Mouse (Mus musculus) ES-Bruce4 (cell line): ENCODE data around the gene Edf1. TPM values are rescaled to one million over a fixed set of nuclear protein-coding genes. Genes with fewer than 3 reads are reported as not detected.

Experiments used
- H3K27ac ChIP-seq: 2 replicates; pipeline ENCODE4 v1.5.1; 2012; ENCODE audit warnings: low read length, inconsistent platforms; ENCODE audit not compliant: insufficient read depth
- H3K27me3 ChIP-seq: 2 replicates; pipeline ENCODE4 v1.6.1; 2012; ENCODE audit warnings: mild to moderate bottlenecking, low read length, inconsistent platforms; ENCODE audit not compliant: control insufficient read depth, poor library complexity, insufficient read depth, severe bottlenecking
- H3K36me3 ChIP-seq: 2 replicates; pipeline ENCODE4 v1.6.1; 2012; ENCODE audit warnings: inconsistent platforms, mild to moderate bottlenecking, low read length, moderate library complexity; ENCODE audit not compliant: control insufficient read depth, poor library complexity, insufficient read depth, severe bottlenecking
- H3K4me1 ChIP-seq: one replicate; pipeline ENCODE4 v1.8.1; 2011; ENCODE audit warnings: low read length; ENCODE audit not compliant: control insufficient read depth, insufficient read depth
- H3K4me3 ChIP-seq: 2 replicates; pipeline ENCODE4 v1.5.1; 2011; ENCODE audit warnings: low read depth, mild to moderate bottlenecking, low read length
- H3K9ac ChIP-seq: 2 replicates; pipeline ENCODE4 v1.6.1; 2012; ENCODE audit warnings: low read depth, mild to moderate bottlenecking, inconsistent platforms; ENCODE audit not compliant: poor library complexity, severe bottlenecking
- H3K9me3 ChIP-seq: replicated peaks from 2 replicates; pipeline ENCODE4 v1.6.1; 2012; ENCODE audit warnings: mild to moderate bottlenecking, low read length, inconsistent platforms; ENCODE audit not compliant: control insufficient read depth, poor library complexity, insufficient read depth, severe bottlenecking
- CTCF ChIP-seq: IDR thresholded peaks from one replicate; pipeline ENCODE4 v1.8.1; 2011; ENCODE audit warnings: low read depth, low read length
- EP300 ChIP-seq: IDR thresholded peaks from 2 replicates; pipeline ENCODE4 v1.6.1; 2011; ENCODE audit warnings: low read depth, low read length; ENCODE audit not compliant: insufficient read depth
- POLR2A ChIP-seq: IDR thresholded peaks from one replicate; pipeline ENCODE4 v1.8.1; 2011; ENCODE audit warnings: low read length; ENCODE audit not compliant: insufficient read depth
- polyA plus RNA-seq: library from polyadenylated mRNA; stranded (reverse); fragments of >200 nt; gene quantifications from 2 replicates; pipeline ENCODE4 v1.2.4, GENCODE M21; 2011; ENCODE audit warnings: low read depth; ENCODE audit not compliant: missing spikeins, insufficient read depth, insufficient read length

Gene Edf1
- polyA plus RNA-seq, 1 experiment, result 107 TPM

DNA sequence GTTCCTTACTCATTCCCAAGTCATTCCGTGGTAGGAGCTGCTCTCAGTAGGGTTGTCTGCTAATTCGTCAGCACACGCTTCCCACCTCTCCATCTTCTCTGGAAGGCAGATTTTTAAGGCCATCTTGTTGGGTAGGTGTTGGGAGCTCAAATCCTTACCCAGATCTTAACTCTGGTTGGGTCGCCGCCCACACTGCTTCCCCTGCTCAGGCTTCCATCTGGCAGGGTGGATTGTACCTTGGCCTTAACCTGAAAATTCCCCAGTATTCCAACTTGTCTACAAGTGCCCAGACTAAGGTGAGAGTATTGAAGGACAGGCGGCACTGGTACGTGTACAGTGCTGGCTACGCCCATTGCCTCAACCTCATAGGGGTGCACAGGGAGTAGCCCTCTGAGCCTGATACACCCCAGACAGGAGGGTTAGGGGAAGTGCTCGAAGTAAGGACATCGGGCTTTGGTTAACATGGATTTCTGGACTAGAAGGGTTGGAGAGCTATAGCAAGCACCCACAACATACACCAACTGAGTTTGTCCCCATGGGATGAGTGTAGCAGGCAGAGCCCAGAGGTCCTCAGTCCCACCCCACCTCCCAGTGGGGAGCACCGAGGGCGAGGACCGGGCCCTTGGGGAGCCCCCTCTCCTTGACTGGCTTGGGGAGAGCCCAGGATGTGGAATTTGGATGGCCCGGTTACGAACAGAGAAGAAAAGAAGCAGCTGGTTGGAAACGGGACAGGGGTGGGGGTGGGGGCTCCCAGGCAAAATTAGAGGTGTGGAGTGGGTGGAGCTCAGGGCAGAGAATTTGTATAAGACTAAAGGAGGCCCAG is 18.6 kb downstream of the Edf1 start:
- TF ChIP-seq EP300 (no peak), POLR2A (no peak), CTCF (no peak)

DNA sequence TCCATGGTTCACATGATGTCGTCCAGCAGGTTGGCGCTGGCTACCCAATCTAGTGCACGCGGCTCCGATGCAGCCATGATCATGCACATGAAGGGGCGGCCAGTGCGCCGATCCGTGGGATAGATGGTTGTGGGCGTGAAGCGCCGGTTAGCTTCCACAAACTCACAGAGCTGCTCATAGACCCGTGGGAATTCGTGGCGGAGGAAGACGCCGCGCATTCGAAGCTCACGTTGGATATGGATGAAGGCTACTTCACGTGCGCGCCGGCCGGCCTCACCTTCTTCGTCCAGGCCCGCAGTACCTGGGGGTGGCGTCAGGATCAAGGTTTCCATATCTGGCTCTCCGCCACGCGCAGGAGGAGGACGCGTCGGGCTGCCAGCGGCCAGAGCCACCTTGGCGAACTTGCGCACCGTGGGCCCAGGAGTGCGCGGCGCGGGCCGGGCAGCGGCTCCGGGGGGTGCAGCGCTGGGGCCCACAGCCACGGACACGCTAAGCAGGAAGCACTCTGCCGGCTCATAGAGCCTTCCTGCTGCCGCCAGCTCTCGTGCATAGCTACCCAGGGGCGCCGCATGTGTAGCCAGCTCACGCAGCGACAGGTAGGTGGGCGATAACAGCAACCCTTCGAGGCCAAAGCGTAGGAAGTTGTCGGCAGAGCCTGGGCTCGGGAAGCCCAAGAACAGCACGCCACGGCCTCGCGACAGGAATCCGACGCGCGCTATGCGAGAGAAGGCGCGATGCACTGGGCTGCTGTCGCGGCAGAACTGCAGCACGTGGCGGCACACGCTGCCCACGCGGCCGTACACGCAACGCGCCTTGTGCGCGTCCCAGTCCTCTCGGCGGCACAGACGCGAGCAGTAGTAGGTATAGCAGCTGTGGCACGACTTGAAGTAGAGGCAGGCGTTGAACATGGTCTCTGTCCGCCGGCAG is 19.6 kb downstream of the Edf1 start:
- Histone ChIP-seq H3K27ac (no peak overlapping the region), H3K4me1 (peaks cover 2% of the 10 kb centered on the region), H3K9me3 (no peaks in the 10 kb centered on the region), H3K36me3 (no peaks in the 10 kb centered on the region), H3K4me3 (peak overlapping the region; percentile 1), H3K9ac (no peak overlapping the region), H3K27me3 (peaks cover 5% of the 10 kb centered on the region; the same call in 1 of the 2 replicates)
- TF ChIP-seq POLR2A, result no peak
- no peak for TF ChIP-seq CTCF
- TF ChIP-seq EP300, result no peak

More for the DNA sequence above, 18.6 kb downstream of the Edf1 start:
- peaks cover 2% of the 10 kb centered on the region for H3K4me1 ChIP-seq
- H3K9me3 ChIP-seq, result no peaks in the 10 kb centered on the region
- H3K4me3 ChIP-seq, result no peak overlapping the region
- H3K27me3 ChIP-seq, result peaks cover 5% of the 10 kb centered on the region; the same call in 1 of the 2 replicates
- no peaks in the 10 kb centered on the region for H3K36me3 ChIP-seq
- H3K27ac ChIP-seq, result no peak overlapping the region
- 0 out of 2 replicates have a peak overlapping the region, but pooled peaks have one; percentile 64 for H3K9ac ChIP-seq

DNA sequence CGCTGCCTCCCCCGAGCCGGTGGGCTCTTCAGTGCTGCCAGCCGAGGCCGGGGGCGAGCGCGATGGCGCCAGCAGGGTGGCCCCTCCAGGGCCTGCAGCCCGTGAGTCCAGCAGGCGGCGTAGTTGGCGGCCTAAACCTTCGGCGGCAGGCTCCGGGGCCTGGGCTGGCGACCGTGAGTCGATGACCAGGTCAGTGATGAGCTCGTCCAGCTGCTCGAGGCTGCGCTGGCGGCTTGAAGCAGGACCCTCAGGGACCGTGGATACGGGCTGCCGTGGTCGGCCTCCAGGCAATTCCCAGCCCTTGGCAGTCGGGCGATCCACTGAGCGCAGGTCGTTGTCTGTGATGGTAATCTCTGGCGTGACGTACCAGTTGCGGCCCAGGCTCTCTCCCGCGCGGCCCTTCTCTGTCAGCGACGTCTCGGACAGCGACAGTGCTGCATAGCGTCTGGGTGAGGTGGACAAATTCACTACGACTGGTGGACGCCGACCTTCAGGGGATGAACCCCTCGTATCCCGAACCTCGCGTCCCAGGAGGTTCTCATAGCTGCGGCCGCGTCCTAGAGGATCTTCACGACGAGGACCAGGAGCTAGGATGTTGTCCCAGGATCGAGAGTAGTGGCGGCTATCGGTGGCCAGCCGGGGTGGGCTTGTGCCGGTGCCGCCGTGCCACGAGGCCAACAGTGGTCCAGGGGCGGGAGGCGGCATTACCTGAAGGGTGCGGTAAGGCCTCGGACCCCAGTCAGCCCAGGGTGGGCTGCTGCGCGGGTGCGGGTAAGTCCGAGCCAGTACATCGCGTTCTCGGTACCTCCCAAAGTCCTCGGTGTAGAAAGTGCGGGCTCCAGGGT is 20.5 kb downstream of the Edf1 start:
- Histone ChIP-seq H3K4me3 (peak overlapping the region; percentile 3; the same call in 1 of the 2 replicates), H3K27me3 (peaks cover 5% of the 10 kb centered on the region; the same call in 1 of the 2 replicates), H3K27ac (no peak overlapping the region), H3K9me3 (no peaks in the 10 kb centered on the region), H3K4me1 (peaks cover 2% of the 10 kb centered on the region), H3K9ac (no peak overlapping the region), H3K36me3 (no peaks in the 10 kb centered on the region)
- no peak for TF ChIP-seq POLR2A
- TF ChIP-seq EP300, result no peak
- TF ChIP-seq CTCF, result peak; percentile 13

DNA sequence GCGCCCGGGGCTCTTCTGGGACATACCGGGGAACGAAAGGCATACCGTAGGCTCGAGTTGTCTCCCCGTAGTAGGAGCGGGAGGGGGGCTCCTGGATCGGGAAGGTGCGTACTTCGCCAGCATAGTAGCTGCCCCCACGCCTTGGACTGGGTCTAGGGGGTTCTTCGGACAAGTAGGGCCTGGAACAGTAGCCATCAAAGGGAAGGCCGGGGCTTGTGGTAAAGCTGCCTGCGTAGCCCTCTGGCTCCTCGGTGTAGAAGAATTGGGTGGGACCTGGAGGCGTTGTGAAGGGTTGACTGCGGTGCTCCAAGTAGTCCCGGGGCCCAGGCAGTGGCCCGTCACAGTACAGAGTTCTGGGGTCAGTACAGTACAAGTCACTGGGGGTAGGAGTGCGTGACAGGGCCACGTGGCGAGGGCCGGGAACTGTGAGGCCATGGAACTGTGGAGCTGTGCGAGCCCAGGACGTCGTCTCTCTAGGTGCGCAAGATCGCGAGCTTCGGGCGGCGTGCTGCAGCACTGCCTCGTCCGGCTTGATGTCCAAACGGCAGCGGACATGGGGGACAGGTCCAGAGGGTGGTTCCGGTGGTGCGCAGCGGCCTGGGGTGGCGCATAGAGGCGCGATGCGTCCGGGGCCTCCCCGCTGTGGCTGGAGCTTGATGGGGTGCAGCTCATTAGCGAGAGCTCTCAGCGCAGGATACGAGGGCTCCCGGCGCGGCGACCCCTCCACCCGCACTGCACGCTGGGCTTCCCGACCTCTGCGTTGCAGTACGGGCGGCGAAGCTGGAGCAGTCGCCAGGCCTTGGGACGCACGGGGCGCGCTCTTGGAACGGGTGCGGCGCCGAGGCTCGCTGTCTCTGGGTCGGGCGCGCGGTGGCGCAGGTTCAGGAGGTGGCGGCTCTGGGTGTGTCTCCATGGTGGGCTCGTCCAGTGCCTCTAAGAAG is 21.4 kb downstream of the Edf1 start:
- H3K27me3 ChIP-seq, result peaks cover 5% of the 10 kb centered on the region; the same call in 1 of the 2 replicates
- no peak overlapping the region for H3K27ac ChIP-seq
- TF ChIP-seq EP300 (no peak), CTCF (no peak), POLR2A (no peak)
- H3K4me3 ChIP-seq, result peak overlapping the region; percentile 24
- peaks cover 2% of the 10 kb centered on the region for H3K4me1 ChIP-seq
- H3K36me3 ChIP-seq, result no peaks in the 10 kb centered on the region
- no peaks in the 10 kb centered on the region for H3K9me3 ChIP-seq
- H3K9ac ChIP-seq, result peak overlapping the region; percentile 15; the same call in 1 of the 2 replicates
